Comparison of ENCODE assay signal across 11 mouse cellular contexts in the genomic region with DNA sequence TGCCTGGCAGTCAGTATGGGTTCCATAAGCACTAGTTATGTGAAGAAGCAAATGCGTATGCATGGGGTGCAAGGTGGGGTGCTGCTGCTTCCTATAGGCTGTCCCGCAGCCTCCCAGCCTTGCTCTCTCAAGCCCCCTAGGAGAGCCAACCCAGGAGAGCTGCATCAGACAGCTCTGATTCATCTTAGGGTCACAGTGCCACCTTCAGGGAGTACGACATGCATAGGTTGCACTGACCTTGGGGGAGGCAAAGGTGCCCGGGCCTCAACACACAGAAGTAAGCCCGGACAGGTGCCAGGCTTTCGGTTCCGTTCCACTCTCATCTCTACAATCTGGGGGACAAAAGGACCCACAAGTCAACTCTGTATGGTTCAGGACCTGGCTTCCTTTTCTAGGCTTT. TPM values are rescaled to one million over a fixed set of nuclear protein-coding genes. Genes with fewer than 3 reads are reported as not detected.
DNase-seq lines count a peak whose midpoint lies in the region; ATAC-seq and TF ChIP-seq lines count a peak whose summit lies in the region.
"Had no signal": no experiment of that assay in that cellular context is flagged by ENCODE, and none has a peak within 500 bp of the region (broad histone marks: within the 10 kb centered on the region; RNA-seq: fewer than 3 reads in every experiment).

No protein-coding gene starts in this region.

- no peak overlapping the region for H3K4me3 ChIP-seq in kidney, postnatal 0 days (replicated peaks; ENCODE audit: low read depth, low read length)
- H3K4me3 ChIP-seq in ES-Bruce4 (ENCODE audit: low read depth, low read length) = no peak overlapping the region
- no peak overlapping the region for H3K4me3 ChIP-seq in liver, embryonic 15.5 days (replicated peaks)
- H3K4me3 ChIP-seq: embryonic facial prominence, embryonic 15.5 days; lung, embryonic 15.5 days had no signal

- no peak for ATAC-seq in kidney, postnatal 0 days (replicated peaks; ENCODE audit: low FRiP score, low read depth)
- no peak for ATAC-seq in liver, embryonic 15.5 days (ENCODE audit: insufficient read depth)

- no peak overlapping the region for H3K27ac ChIP-seq in kidney, postnatal 0 days
- H3K27ac ChIP-seq in ES-Bruce4 (ENCODE audit: insufficient read depth, low read length) = no peak overlapping the region
- H3K27ac ChIP-seq in liver, embryonic 15.5 days (replicated peaks) = peak overlapping the region; percentile 93
- H3K27ac ChIP-seq: embryonic facial prominence, embryonic 15.5 days; lung, embryonic 15.5 days had no signal

- H3K4me1 ChIP-seq in kidney, postnatal 0 days (replicated peaks; ENCODE audit: insufficient read depth, low read length) = no peaks in the 10 kb centered on the region
- H3K4me1 ChIP-seq in ES-Bruce4 (ENCODE audit: control insufficient read depth, insufficient read depth, low read length) = no peaks in the 10 kb centered on the region
- peaks cover 97% of the 10 kb centered on the region for H3K4me1 ChIP-seq in liver, embryonic 15.5 days (replicated peaks)

- TF ChIP-seq CTCF in kidney, postnatal 0 days (IDR thresholded peaks at IDR 0.05; ENCODE audit: low read depth) = peak; percentile 41; the same call in 1 of the 2 replicates
- TF ChIP-seq CTCF in ES-Bruce4 (IDR thresholded peaks at IDR 0.05; ENCODE audit: low read depth, low read length) = peak; percentile 11

- H3K4me2 ChIP-seq in kidney, postnatal 0 days (ENCODE audit: low read length) = no peak overlapping the region
- no peak overlapping the region for H3K4me2 ChIP-seq in liver, embryonic 15.5 days
- H3K4me2 ChIP-seq: embryonic facial prominence, embryonic 15.5 days; lung, embryonic 15.5 days had no signal

- TF ChIP-seq POLR2A in ES-Bruce4 (IDR thresholded peaks at IDR 0.05; ENCODE audit: insufficient read depth, low read length) = no peak

- H3K36me3 ChIP-seq in kidney, postnatal 0 days (ENCODE audit: insufficient read depth, low read length) = no peaks in the 10 kb centered on the region
- H3K36me3 ChIP-seq in ES-Bruce4 (ENCODE audit: control insufficient read depth, insufficient read depth, low read length, poor library complexity, severe bottlenecking) = no peaks in the 10 kb centered on the region
- H3K36me3 ChIP-seq in liver, embryonic 15.5 days (replicated peaks) = no peaks in the 10 kb centered on the region
- H3K36me3 ChIP-seq: embryonic facial prominence, embryonic 15.5 days; lung, embryonic 15.5 days had no signal

- 73% methylated on average over 7 of the region's 7 CpGs for WGBS in kidney, postnatal 0 days
- 67% methylated on average over 7 of the region's 7 CpGs for WGBS in liver, embryonic 15.5 days (ENCODE audit: insufficient replicate concordance)

- H3K9ac ChIP-seq in kidney, postnatal 0 days (ENCODE audit: low read depth, low read length) = no peak overlapping the region
- no peak overlapping the region for H3K9ac ChIP-seq in ES-Bruce4 (ENCODE audit: low read depth, poor library complexity, severe bottlenecking)
- peak overlapping the region; percentile 52; the same call in 1 of the 2 replicates for H3K9ac ChIP-seq in liver, embryonic 15.5 days
- H3K9ac ChIP-seq: embryonic facial prominence, embryonic 15.5 days; lung, embryonic 15.5 days had no signal

- DNase-seq in heart, adult 18-20 months = peak; percentile 37 to 40
- DNase-seq in heart, adult 11 months = no peak
- DNase-seq in kidney, postnatal 0 days (ENCODE audit: low spot score) = no peak
- DNase-seq in kidney, adult 18-20 months = no peak
- DNase-seq in right cerebral cortex, postnatal 4 days = no peak
- no peak for DNase-seq in adrenal gland, postnatal 14 days
- DNase-seq: adrenal gland, postnatal 36 days had no signal

- TF ChIP-seq EP300 in ES-Bruce4 (IDR thresholded peaks at IDR 0.05; ENCODE audit: insufficient read depth, low read depth, low read length) = no peak

- no peaks in the 10 kb centered on the region for H3K27me3 ChIP-seq in kidney, postnatal 0 days (ENCODE audit: insufficient read depth, low read length)
- H3K27me3 ChIP-seq in ES-Bruce4 (ENCODE audit: control insufficient read depth, insufficient read depth, low read length, poor library complexity, severe bottlenecking) = no peaks in the 10 kb centered on the region
- 0 out of 2 replicates have a peak, but pooled peaks cover 10% of the 10 kb centered on the region for H3K27me3 ChIP-seq in liver, embryonic 15.5 days
- H3K27me3 ChIP-seq: embryonic facial prominence, embryonic 15.5 days; lung, embryonic 15.5 days had no signal

- no peaks in the 10 kb centered on the region for H3K9me3 ChIP-seq in kidney, postnatal 0 days (replicated peaks; ENCODE audit: low read length)
- H3K9me3 ChIP-seq in ES-Bruce4 (replicated peaks; ENCODE audit: control insufficient read depth, insufficient read depth, low read length, poor library complexity, severe bottlenecking) = no peaks in the 10 kb centered on the region
- H3K9me3 ChIP-seq in liver, embryonic 15.5 days (replicated peaks) = no peaks in the 10 kb centered on the region
- H3K9me3 ChIP-seq: embryonic facial prominence, embryonic 15.5 days; lung, embryonic 15.5 days had no signal

RNA-seq across cellular contexts. Expression of gene Ackr3, which starts 41.8 kb away (rescaled TPM):
- 10 to 100 TPM; 49.2 to 52.5 TPM for total RNA-seq in heart, adult 18-20 months (2021)
- 52.2 and 52.6 TPM in 2 replicates for polyA plus RNA-seq in kidney, postnatal 0 days (2015; fragmentation: Nextera tagmentation; extraction: Ambion mirVana)
- 4.8 and 5.2 TPM in 2 replicates for polyA plus RNA-seq in ES-Bruce4 (2011; ENCODE audit: insufficient read depth, insufficient read length, low read depth, missing spikeins)
- polyA plus RNA-seq in liver, embryonic 15.5 days (2015; fragmentation: Nextera tagmentation; extraction: Ambion mirVana) = 1.5 and 1.7 TPM in 2 replicates
- total RNA-seq in adrenal gland, postnatal 14 days (2021) = 66.0 and 91.4 TPM in 2 replicates

Comparison
In these comparisons a context has a peak if more than half of its experiments do, and no peak if none do; other contexts are left out.
1. DNase-seq: peak in heart, adult 18-20 months (2 of 2); none in heart, adult 11 months (single experiment), kidney, postnatal 0 days (single experiment), kidney, adult 18-20 months (single experiment), right cerebral cortex, postnatal 4 days (single experiment) and adrenal gland, postnatal 14 days (single experiment).